In genomic region chr1:143217401-143217800, GRCm38 (mm10) we compare ENCODE assay signal across 19 mouse cellular contexts.
DNase-seq lines count a peak whose midpoint lies in the region; ATAC-seq and TF ChIP-seq lines count a peak whose summit lies in the region.
"Had no signal": no experiment of that assay in that cellular context is flagged by ENCODE, and none has a peak within 500 bp of the region (broad histone marks: within the 10 kb centered on the region; RNA-seq: fewer than 3 reads in every experiment).

No protein-coding gene starts in this region.

- no peaks in the 10 kb centered on the region for H3K36me3 ChIP-seq in ES-E14 (ENCODE audit: control insufficient read depth, insufficient read depth, low read length, poor library complexity, severe bottlenecking)
- no peaks in the 10 kb centered on the region for H3K36me3 ChIP-seq in midbrain, embryonic 13.5 days
- H3K36me3 ChIP-seq: embryonic facial prominence, embryonic 10.5 days; embryonic facial prominence, embryonic 12.5 days; forebrain, embryonic 15.5 days had no signal

- H3K27me3 ChIP-seq in midbrain, embryonic 13.5 days = no peaks in the 10 kb centered on the region
- H3K27me3 ChIP-seq: embryonic facial prominence, embryonic 12.5 days; forebrain, embryonic 13.5 days; forebrain, embryonic 15.5 days had no signal

- DNase-seq in ES-E14 (ENCODE audit: low read depth, low spot score) (peak; percentile 30), WW6 (ENCODE audit: low read depth, low spot score) (peak; percentile 14)
- DNase-seq in lung, adult 18-20 months = no peak
- DNase-seq in kidney, adult 9 months = no peak
- DNase-seq: adrenal gland, adult 8-10 months; adrenal gland, postnatal 14 days; adrenal gland, postnatal 36 days; cerebellum, adult 11-12 months; cerebellum, adult 2 months; cerebellum, adult 9-10 months; cerebellum, postnatal 10 days; cerebellum, postnatal 25 days; forebrain, postnatal 0 days had no signal

- no peak overlapping the region for H3K4me3 ChIP-seq in ES-E14 (ENCODE audit: insufficient read depth in 1 of 2, low read depth in 1 of 2, low read length in 2 of 2, poor library complexity in 1 of 2, severe bottlenecking in 1 of 2)
- H3K4me3 ChIP-seq in midbrain, embryonic 13.5 days (replicated peaks) = no peak overlapping the region
- H3K4me3 ChIP-seq: embryonic facial prominence, embryonic 10.5 days; embryonic facial prominence, embryonic 12.5 days; forebrain, embryonic 13.5 days; forebrain, embryonic 15.5 days had no signal

- no peak for ATAC-seq in midbrain, embryonic 13.5 days
- ATAC-seq: activated CD4-positive, CD25-positive, alpha-beta regulatory T cell, adult 4 months; forebrain, embryonic 13.5 days; forebrain, embryonic 15.5 days; forebrain, postnatal 0 days had no signal

- no peak overlapping the region for H3K9ac ChIP-seq in ES-E14 (ENCODE audit: insufficient read depth, low read depth, low read length, poor library complexity, severe bottlenecking)
- H3K9ac ChIP-seq in midbrain, embryonic 13.5 days (replicated peaks) = no peak overlapping the region
- H3K9ac ChIP-seq: embryonic facial prominence, embryonic 12.5 days; forebrain, embryonic 13.5 days; forebrain, embryonic 15.5 days; forebrain, postnatal 0 days had no signal

- H3K9me3 ChIP-seq in ES-E14 (ENCODE audit: control insufficient read depth, insufficient read depth, low read depth, low read length) = no peaks in the 10 kb centered on the region
- H3K9me3 ChIP-seq in midbrain, embryonic 13.5 days = no peaks in the 10 kb centered on the region
- H3K9me3 ChIP-seq: embryonic facial prominence, embryonic 10.5 days; embryonic facial prominence, embryonic 12.5 days; forebrain, embryonic 13.5 days; forebrain, embryonic 15.5 days had no signal

- no peak overlapping the region for H3K27ac ChIP-seq in ES-E14 (ENCODE audit: insufficient read depth, low read depth, low read length, poor library complexity, severe bottlenecking)
- H3K27ac ChIP-seq in midbrain, embryonic 13.5 days = no peak overlapping the region
- H3K27ac ChIP-seq: embryonic facial prominence, embryonic 10.5 days; embryonic facial prominence, embryonic 12.5 days; forebrain, embryonic 13.5 days; forebrain, embryonic 15.5 days had no signal

- in situ Hi-C loops in ES-E14 (cut with MboI; ENCODE audit: low sequenced_read_pairs in 2 of 2, unreplicated experiment in 2 of 2) = no loop called here

- H3K4me2 ChIP-seq in midbrain, embryonic 13.5 days (replicated peaks) = no peak overlapping the region
- H3K4me2 ChIP-seq: embryonic facial prominence, embryonic 12.5 days; forebrain, embryonic 13.5 days; forebrain, embryonic 15.5 days had no signal

- no peaks in the 10 kb centered on the region for H3K4me1 ChIP-seq in ES-E14 (ENCODE audit: control insufficient read depth in 2 of 2, insufficient read depth in 2 of 2, low read length in 2 of 2, poor library complexity in 1 of 2)
- no peaks in the 10 kb centered on the region for H3K4me1 ChIP-seq in midbrain, embryonic 13.5 days (replicated peaks)
- H3K4me1 ChIP-seq: embryonic facial prominence, embryonic 10.5 days; embryonic facial prominence, embryonic 12.5 days; forebrain, embryonic 13.5 days; forebrain, embryonic 15.5 days had no signal

TF ChIP-seq in ES-E14, 5 proteins besides CTCF, POLR2A, EP300 and RAD21:
- no peak for TF ChIP-seq HCFC1 (IDR thresholded peaks at IDR 0.05; ENCODE audit: borderline replicate concordance, insufficient read depth, low read length)
- no peak for TF ChIP-seq ZNF384 (IDR thresholded peaks at IDR 0.05; ENCODE audit: low read depth, low read length)
- no peak for TF ChIP-seq ZC3H11A (IDR thresholded peaks at IDR 0.05; ENCODE audit: borderline replicate concordance, low read depth, low read length)
- TF ChIP-seq CHD2 (IDR thresholded peaks at IDR 0.05; ENCODE audit: low read depth, low read length) = no peak
- TF ChIP-seq MAFK (IDR thresholded peaks at IDR 0.05; ENCODE audit: insufficient read depth, low read depth, low read length) = no peak

Comparison
In these comparisons a context has a peak if more than half of its experiments do, and no peak if none do; other contexts are left out.
1. DNase-seq: peak in ES-E14 (single experiment) and WW6 (single experiment); none in lung, adult 18-20 months (0 of 2) and kidney, adult 9 months (single experiment).